Mouse (Mus musculus) cerebellum, postnatal 4 days (tissue): ENCODE results near the gene Cyp2d22.
"Not testable (repeated sequence)": the region's sequence is repeated elsewhere in the genome, so short reads cannot be mapped to it uniquely, and the experiment has no call there.

Experiments
- DNase-seq, 2 experiments: peaks; one replicate each; pipeline ENCODE4 v3.0.0; 2022; ENCODE audit warnings: low spot score in 2 of 2, mixed read lengths in 1 of 2

The Cyp2d22 gene

DNA sequence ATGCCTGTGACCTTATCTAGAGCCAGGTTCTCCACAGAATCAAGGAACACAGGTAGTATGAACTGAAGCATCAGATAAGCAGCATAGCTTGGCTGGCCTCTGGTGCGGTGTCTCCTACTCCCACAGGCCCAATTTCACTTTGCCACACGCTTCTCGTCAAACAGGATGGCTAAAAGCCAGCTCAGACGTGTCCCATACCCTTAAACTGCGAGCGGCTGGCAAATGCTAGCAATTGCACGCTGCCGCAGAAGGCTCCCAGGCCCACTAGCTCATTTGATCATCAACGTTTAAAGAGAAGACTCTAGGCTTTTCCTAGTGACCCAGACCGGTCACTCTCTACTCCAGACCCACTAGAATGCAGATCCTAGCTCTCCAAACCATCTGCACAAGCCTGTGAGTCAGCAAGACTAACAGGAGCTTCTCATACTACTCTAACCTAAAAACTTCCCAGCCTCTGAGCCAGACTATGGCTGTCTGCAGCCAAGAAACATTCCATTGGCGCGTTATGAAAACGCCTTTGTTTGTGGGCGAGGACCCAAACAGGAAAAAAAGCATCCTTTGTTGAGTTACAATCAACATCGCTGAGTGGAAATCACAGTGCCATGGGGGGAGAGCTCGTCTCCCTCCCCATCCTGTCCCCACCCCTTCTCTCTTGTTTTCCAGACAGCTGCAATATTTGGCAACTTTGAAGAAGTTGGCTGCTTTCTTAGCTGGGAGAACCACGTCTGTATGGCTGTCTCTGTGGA, 3.5 kb downstream of the Cyp2d22 start:
- DNase-seq, result no peak

DNA sequence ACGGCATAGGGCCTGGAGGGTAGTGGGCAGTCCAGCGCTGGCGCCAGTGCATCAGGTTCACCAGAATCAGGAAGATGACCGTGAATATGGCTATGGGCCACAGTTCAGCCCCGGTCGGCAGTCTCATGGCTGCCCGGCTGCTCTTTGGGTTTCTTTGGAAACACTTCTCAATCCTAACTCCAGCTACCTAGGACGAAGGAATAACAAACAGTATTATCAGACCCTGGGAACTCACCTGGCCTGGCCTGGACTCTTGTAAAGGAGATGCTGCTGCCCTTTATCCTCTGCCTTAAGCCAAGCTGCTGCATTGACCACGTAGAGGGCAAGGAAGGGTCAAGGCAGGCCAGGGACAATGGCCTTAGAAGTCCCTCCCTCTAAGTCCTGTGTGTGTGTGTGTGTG, 4.2 kb downstream of the Cyp2d22 start:
- DNase-seq, result no peak

DNA sequence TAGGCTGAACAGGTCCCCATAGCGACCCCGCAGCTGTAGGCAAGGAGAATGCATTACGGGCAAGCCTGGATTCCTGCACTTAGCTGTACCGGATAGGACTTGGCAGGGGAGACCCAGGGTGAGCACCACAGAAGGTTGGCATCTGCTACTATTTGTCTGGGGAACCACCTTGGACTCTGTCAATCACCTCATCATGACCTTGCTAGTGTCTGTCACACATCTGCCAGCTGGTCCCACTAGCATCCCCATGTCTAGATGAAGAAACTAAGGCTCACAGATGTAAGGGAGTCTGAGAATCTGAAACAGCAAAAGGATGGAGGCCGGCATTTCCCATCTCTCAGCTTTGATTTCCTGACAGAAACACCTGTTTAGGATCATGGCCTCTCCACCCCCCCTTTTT, 5.6 kb downstream of the Cyp2d22 start:
- DNase-seq, result no peak

DNA sequence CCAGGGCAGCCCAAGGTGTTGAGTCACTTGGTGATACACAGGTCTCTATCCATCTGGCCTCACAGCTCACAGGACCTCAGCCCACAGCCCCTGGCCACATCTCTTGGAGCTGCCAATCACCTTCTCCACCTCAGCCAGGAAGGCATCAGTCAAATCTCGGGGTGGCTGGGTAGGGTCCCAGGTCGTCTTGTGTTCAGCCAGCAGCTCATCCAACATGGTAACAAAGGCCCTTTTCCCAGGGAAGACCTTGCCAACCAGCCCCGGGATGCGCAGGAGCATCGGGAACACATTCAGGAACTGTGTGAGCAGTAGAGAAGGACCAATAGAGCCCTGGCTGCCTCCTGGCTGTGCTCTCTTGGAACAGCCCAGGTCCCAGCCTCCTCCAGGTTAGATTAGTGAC, 7.1 kb downstream of the Cyp2d22 start:
- DNase-seq, result no peak

- no peak for DNase-seq
These were observed 7.6 kb downstream of the Cyp2d22 start for GRCm38 (mm10) chr15:82372446-82372845.

DNA sequence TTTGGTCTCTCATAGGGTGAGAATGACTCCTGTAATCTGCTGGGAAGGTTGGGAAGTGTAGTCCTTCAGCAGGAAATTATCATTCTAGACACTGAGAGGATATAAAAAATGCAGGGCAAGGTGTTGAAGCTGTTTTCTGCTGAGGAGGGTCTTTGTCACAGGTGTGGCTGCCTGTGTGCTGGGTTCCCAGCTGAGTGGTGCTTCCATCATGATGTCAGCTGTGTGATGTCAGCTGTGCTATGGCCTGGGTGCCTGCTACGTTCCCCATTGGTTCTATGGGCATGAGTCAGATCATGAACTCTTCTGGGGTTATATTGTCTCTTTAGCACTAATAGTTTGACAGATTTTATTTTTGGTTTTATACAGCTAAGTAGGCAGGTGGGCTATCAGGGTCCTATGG, 11.2 kb downstream of the Cyp2d22 start:
- DNase-seq, result no peak

DNA sequence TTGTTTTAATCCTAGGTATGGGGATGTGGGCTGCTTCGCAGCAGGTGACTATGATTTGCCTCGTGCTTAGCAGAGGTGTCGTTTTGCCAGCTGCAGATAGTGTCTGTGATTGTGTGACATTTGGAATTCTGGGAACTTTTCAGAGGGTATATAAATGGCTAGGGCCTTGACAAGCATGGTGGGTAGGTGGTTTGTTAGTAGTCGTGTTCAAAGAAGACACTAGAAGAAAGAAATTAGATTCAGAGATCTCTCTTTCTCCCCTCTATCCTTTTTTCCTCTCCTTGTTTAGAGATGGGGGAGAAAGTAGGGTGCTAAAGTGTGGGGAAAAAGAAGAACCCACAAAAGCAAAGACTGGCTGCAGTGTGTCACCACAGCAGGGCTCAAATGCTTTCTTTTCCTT, 11.9 kb downstream of the Cyp2d22 start:
- DNase-seq, result no peak

- DNase-seq, result not testable (repeated sequence)
These were observed 15.5 kb downstream of the Cyp2d22 start for GRCm38 (mm10) chr15:82364561-82364960.

- not testable (repeated sequence) for DNase-seq
These were observed 16.3 kb downstream of the Cyp2d22 start for GRCm38 (mm10) chr15:82363801-82364200.

GRCm38 (mm10) chr15:82362234-82362633, 17.8 kb downstream of the Cyp2d22 start:
- no peak for DNase-seq

GRCm38 (mm10) chr15:82361459-82362018, 18.5 kb downstream of the Cyp2d22 start:
- DNase-seq, result no peak

DNA sequence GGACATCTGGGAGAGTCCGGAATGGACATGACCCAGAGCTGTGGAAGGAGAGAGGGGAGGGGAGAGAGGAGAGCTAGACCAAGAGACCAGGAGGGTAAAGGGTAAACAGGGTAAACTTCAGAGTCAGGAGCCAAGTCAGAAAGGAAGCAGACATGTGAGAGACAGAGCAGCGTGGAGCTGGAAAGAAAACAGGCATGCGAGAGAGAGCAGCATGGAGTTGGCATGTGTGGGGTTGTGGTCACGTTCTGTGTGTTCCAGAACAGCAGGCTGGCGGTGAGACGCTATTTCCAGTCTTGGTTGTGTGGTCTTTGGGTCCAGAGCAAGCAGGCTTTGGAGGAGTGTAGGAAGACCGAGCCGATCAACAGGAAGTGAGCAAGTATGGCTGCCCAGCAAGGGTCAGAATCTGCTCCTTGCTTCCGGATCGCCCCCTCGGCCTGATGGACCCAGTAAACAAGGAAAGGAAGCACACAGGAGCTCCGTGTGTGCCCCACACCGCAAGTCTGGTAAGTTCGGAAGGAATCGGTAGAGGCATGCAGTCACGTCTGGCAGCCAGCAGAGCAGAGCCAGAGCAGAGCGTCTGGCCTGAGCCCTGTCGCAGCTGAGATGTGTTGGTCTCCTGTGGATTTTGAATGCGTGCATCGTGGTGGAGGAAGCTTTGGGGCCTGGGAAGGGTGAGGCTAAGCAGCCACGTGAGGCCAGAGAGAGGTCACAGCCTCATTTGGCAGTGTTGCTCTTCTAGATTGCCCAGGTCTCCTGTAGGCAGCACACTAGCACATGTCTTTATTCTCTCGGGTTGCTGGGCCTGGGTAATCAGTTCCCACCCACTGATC, 21.4 kb downstream of the Cyp2d22 start:
- DNase-seq, result no peak

DNA sequence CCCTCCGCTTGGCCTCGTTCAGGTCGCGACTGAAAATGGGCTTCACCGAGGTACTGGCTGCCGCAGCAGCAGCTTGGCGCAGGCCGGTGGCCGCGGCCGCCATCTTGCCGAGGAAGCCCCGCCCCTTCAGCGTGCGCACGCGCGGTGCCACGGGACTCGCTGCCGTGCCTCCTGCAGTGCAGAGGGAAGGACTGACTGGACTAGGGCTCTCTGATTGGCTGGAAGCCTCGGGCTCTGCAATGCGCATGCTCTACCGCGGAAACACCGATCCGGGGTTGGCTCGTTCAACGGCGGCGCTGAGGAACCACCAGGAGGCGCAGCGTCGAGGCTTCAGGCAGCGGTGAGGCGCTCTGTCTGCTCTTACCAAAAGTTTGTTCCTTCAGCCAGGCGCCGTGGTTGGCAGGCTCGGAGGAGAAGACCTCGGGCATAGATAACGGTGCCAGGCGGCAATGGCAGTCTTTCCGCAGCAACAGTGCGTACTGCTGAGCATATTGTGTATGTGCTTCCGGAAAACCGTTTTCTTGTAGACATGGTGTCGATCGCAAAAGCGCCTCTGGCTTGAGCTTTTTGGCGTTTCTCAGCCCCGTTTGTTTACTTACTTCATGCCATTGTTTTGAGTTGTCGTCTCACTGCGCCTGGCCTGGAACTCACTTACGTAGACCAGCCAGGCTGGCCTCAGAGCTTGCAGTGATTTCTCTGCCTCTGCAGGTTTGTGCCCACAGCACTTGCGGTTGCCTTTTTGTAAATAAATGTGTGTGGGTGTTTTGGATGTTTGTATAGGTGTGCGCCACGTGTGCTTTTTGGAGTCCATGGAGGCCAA, 25.7 kb downstream of the Cyp2d22 start, which contains the start of gene Ndufa6:
Gene Ndufa6, minus strand, starts transcription at position 197 of the 820 bp plus-strand sequence.
- DNase-seq, result peak; percentile 95 to 98

DNA sequence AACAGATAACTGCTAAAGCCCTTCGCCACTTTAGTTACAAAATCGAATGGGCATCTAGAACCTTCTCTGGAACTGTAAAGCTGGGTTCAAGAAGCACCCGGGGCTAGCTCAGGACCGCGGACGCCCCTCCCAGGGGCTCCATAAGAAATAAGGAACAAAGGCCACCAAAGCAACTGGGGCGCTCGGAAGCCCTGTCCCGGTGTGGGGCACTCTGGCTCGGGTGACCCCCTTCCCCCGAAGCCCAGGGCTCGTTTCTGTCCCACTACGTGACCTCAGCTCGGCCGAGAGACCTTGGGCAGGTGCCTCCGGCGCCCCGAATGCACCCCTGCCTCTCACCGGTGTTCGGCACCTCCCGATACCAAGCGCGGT, 26.3 kb downstream of the Cyp2d22 start:
- no peak for DNase-seq

- DNase-seq, result no peak
These were observed 26.8 kb downstream of the Cyp2d22 start for GRCm38 (mm10) chr15:82353078-82353744.

DNA sequence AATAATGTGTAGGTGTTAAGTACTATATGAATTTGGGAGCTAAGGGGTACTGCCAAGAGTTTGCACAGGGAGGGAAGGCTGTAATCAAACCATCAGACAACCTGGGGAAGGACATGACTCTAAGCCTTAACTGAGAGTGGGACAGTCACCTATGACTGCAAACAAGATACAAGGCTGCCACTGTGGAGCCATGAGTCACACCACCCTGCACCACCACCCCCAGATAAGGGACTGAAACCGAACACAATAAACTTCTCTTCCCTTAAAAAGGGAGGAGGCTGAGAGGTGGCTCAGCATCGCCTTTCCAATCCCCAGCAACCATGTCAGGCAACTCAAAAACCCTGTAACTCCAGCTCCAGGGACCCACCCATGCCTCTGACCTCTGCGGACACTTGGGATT, 28.6 kb downstream of the Cyp2d22 start:
- DNase-seq, result no peak

DNA sequence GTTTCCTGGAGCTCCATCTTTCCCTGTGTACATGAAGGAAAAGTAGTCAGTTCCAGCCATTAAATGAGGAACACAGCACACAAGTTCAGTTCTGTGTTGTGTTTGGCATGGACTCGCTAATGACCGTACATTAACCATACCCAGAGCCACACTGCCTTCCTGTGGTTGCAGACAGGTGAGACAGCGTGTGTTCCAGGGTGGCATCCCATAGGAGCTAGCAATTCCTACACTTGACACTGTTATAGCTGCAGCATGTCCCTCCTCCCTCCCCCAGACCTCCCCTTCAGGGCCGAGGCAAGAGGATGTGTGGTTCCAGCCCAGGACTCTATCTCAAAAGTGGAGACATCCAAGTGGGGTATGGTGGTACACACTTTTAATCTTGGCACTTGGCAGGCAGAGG, 29.7 kb downstream of the Cyp2d22 start:
- DNase-seq, result no peak

- DNase-seq, result no peak
These were observed 31.1 kb downstream of the Cyp2d22 start for GRCm38 (mm10) chr15:82348999-82349341.

- DNase-seq, result no peak
These were observed 31.6 kb downstream of the Cyp2d22 start for GRCm38 (mm10) chr15:82348258-82348998.

GRCm38 (mm10) chr15:82347852-82348251, 32.2 kb downstream of the Cyp2d22 start:
- no peak for DNase-seq

DNA sequence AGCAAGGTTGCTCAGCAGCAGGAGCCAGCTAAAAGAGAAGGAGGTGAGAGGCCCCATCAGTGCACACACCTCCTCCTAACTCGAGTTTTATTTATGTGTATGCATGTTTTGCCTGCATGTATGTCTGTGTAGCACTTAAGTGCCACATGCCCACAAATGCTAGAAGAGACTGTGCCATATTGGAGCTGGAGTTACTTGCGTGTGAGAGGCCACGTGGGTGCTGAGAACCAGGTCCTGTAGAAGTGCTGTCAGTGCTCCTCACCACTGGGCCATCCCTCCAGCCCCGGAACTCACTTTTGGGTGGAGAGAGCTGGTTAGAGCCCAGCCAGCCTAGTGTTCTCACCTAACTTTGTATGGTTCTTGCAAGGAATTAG, 32.8 kb downstream of the Cyp2d22 start:
- no peak for DNase-seq
